Mouse (Mus musculus) neural tube, embryonic 14.5 days (tissue): ENCODE measurements around the gene Txndc2. TPM values are rescaled to one million over a fixed set of nuclear protein-coding genes. Genes with fewer than 3 reads are reported as not detected.

ENCODE experiments used
- ATAC-seq: fragments of 200-750 bp; cut with Nextera tagmentation; 2 replicates; pipeline ENCODE4 v1.8.0; 2017; ENCODE audit warnings: low read depth, mild to moderate bottlenecking, moderate TSS enrichment, moderate library complexity
- H3K27ac ChIP-seq: fragments of 300-500 bp; sonication (generic); 2 replicates; pipeline ENCODE4 v1.5.1; 2014; ENCODE audit warnings: low read depth, mild to moderate bottlenecking, control low read depth, low read length, moderate library complexity, mixed read lengths
- H3K27me3 ChIP-seq: fragments of 300-500 bp; sonication (generic); 2 replicates; pipeline ENCODE4 v1.6.1; 2014; ENCODE audit warnings: low read length; ENCODE audit not compliant: control insufficient read depth, insufficient read depth
- H3K36me3 ChIP-seq: fragments of 300-500 bp; sonication (generic); 2 replicates; pipeline ENCODE4 v1.6.1; 2014; ENCODE audit warnings: low read length, mixed read lengths; ENCODE audit not compliant: control insufficient read depth, insufficient read depth
- H3K4me1 ChIP-seq: fragments of 300-500 bp; sonication (generic); 2 replicates; pipeline ENCODE4 v1.6.1; 2014; ENCODE audit warnings: low read length; ENCODE audit not compliant: control insufficient read depth, insufficient read depth
- H3K4me2 ChIP-seq: fragments of 300-500 bp; sonication (generic); 2 replicates; pipeline ENCODE4 v1.6.1; 2014; ENCODE audit warnings: mild to moderate bottlenecking, low read depth, low read length, control low read depth
- H3K4me3 ChIP-seq: fragments of 300-500 bp; sonication (generic); 2 replicates; pipeline ENCODE4 v1.5.1; 2014; ENCODE audit warnings: low read depth, low read length, control low read depth, mixed read lengths
- H3K9ac ChIP-seq: fragments of 300-500 bp; sonication (generic); replicated peaks from 2 replicates; pipeline ENCODE4 v1.6.1; 2014; ENCODE audit warnings: low read depth, mild to moderate bottlenecking, control low read depth, low read length, mixed read lengths
- H3K9me3 ChIP-seq: fragments of 300-500 bp; sonication (generic); 2 replicates; pipeline ENCODE4 v1.6.1; 2016; ENCODE audit warnings: low read length; ENCODE audit not compliant: control insufficient read depth
- WGBS: fragments of 180-500 bp; shearing (Covaris S2); extraction: QIAGEN DNeasy Blood & Tissue Kit; methylation state at CpG from one replicate; pipeline ENCODE4 v1.1.7; 2014; 5-methylcytosine and 5-hydroxymethylcytosine counted together
- polyA plus RNA-seq: library from polyadenylated mRNA; unstranded; fragments of >200 nt; fragmentation: Nextera tagmentation; extraction: Ambion mirVana; gene quantifications from 2 replicates; pipeline ENCODE4 v1.2.1, GENCODE M21; 2014

The Txndc2 gene
- polyA plus RNA-seq, 1 experiment from 2014 or later = 0.11 TPM

DNA sequence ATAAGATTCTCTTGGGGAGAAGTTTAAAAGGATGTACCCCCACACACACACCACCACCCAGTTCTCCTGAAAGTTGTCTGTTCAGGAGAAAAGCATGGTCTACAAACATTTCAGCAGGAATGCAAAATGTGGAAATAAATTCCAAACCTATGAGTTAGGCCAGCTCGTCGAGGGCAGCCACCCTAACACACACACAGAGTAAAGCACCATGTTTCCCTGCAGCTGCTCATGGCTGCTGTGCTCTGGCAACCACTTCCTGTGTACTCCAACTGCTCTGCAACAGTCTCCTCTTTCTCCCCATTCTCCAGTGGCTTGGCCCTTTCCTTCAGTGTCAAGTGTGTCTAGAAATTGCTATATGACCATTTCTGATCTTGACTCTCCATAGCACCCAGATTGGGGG is 16.4 kb upstream of the Txndc2 start:
- ATAC-seq = no peak

DNA sequence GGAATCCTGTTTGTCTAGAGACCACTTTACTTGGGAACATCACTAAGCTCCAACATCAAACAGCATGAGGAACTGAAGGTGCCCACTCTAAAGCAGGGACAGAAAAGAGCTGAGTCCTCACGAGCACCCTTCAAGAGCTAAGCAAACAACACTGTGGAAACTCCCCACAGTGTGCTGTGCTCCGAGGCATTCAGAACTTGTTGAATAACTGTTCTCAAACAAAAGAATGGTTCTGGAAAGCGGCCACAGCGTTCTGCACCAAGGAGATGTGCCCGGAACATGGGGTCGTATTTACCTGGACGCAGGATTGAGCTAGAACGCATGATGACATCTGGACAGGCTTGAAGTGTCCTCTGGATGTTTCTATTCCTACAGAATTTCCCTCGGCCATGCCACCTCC is 16.0 kb upstream of the Txndc2 start:
- Histone ChIP-seq H3K9me3 (no peaks in the 10 kb centered on the region), H3K4me2 (no peak overlapping the region), H3K4me3 (no peak overlapping the region), H3K9ac (no peak overlapping the region), H3K36me3 (no peaks in the 10 kb centered on the region), H3K4me1 (no peaks in the 10 kb centered on the region), H3K27me3 (no peaks in the 10 kb centered on the region), H3K27ac (no peak overlapping the region)
- WGBS = 92% methylated on average over 9 of the region's 9 CpGs
- ATAC-seq = no peak

More for the DNA sequence above, 16.4 kb upstream of the Txndc2 start:
- Histone ChIP-seq H3K27ac (no peak overlapping the region), H3K36me3 (no peaks in the 10 kb centered on the region), H3K4me1 (no peaks in the 10 kb centered on the region), H3K9me3 (no peaks in the 10 kb centered on the region), H3K4me3 (no peak overlapping the region), H3K27me3 (no peaks in the 10 kb centered on the region), H3K9ac (no peak overlapping the region), H3K4me2 (no peak overlapping the region)
- 91% methylated on average over 2 of the region's 2 CpGs for WGBS

DNA sequence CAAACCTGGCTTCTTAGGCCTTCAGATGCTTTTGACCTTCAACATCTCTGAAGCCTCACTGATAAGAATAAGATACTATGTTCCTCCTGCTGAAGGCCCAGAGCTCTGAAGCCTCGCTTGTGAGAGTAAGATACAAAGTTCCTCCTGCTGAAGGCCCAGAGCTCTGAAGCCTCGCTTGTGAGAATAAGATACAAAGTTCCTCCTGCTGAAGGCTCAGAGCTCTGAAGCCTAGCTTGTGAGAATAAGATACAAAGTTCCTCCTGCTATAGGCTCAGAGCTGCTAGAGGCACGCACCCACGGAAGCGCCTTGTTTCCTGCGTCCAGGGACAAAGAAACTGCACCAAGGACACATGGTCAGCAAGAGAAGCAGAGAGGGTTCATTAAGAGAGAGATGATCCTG is 14.8 kb upstream of the Txndc2 start:
- no peaks in the 10 kb centered on the region for H3K9me3 ChIP-seq
- H3K4me3 ChIP-seq = no peak overlapping the region
- H3K27ac ChIP-seq = no peak overlapping the region
- H3K4me2 ChIP-seq = no peak overlapping the region
- H3K4me1 ChIP-seq = no peaks in the 10 kb centered on the region
- no peak overlapping the region for H3K9ac ChIP-seq
- no peak for ATAC-seq
- WGBS = 95% methylated on average over 6 of the region's 6 CpGs
- H3K27me3 ChIP-seq = no peaks in the 10 kb centered on the region
- no peaks in the 10 kb centered on the region for H3K36me3 ChIP-seq

DNA sequence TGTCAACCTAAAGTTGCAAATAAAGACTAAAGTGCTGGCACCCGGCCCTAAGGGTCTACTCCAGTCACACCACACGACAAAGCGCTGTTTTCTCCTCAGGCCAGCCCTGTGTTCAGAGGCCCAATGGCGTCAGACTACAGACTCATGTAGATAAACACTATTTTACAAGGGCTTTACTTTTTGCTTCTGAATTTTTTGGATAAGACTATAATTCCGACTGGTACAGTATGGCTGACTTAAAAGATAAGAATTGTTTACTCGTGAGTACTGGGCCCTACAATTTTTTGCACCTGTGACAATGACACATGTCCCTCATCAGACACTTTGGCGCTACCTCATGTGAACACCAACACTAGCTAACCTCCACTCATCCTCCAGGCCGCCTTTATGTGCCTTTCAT is 14.1 kb upstream of the Txndc2 start:
- no peak overlapping the region for H3K4me2 ChIP-seq
- H3K4me3 ChIP-seq = no peak overlapping the region
- ATAC-seq = no peak
- WGBS = 92% methylated on average over 8 of the region's 8 CpGs
- no peaks in the 10 kb centered on the region for H3K27me3 ChIP-seq
- H3K9me3 ChIP-seq = no peaks in the 10 kb centered on the region
- no peaks in the 10 kb centered on the region for H3K36me3 ChIP-seq
- no peaks in the 10 kb centered on the region for H3K4me1 ChIP-seq
- H3K27ac ChIP-seq = no peak overlapping the region
- no peak overlapping the region for H3K9ac ChIP-seq

DNA sequence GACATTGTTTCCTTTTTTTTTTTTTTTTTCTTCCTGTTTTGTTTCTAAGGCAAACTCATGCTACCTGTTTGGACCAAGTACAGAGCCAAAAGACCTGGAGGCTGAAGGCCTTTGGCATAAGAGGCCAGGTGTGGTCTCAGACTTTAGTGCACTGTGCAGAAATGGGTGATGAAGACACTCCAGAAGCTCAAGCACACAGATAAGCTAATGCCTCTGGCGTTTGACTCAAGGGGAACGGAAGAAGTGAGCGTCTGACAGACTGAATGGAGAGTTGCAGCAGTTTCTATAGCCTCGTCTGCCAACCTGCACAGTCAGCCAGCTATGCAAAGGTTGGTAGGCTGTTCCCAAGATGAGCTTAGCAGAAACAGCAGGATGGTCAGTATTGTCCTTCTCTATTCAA is 13.6 kb upstream of the Txndc2 start:
- no peak overlapping the region for H3K9ac ChIP-seq
- no peaks in the 10 kb centered on the region for H3K4me1 ChIP-seq
- H3K4me2 ChIP-seq = no peak overlapping the region
- H3K9me3 ChIP-seq = no peaks in the 10 kb centered on the region
- no peak overlapping the region for H3K4me3 ChIP-seq
- no peak overlapping the region for H3K27ac ChIP-seq
- H3K27me3 ChIP-seq = no peaks in the 10 kb centered on the region
- no peak for ATAC-seq
- 89% methylated on average over 4 of the region's 4 CpGs for WGBS
- no peaks in the 10 kb centered on the region for H3K36me3 ChIP-seq

DNA sequence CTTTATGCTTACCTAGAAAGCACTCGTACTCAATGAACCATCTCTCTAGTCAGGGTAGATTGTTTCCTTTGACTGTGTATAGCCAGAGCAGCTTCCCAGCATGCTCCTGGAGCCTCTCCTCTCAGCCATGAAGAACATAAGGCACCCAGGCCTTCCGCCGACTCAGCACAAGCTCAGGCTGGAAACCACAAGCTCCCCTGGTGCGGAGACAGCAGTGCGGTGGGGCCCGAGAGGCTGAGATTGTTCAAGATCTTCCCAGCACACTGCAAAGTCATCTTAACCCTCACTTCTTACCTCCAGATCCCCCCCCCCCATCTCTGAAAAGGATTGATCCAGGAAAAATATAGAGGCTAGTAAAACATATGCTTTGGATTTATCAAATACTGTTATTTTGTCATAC is 8.6 kb upstream of the Txndc2 start:
- H3K36me3 ChIP-seq = no peaks in the 10 kb centered on the region
- H3K4me1 ChIP-seq = no peaks in the 10 kb centered on the region
- no peak overlapping the region for H3K4me3 ChIP-seq
- H3K27ac ChIP-seq = no peak overlapping the region
- H3K9ac ChIP-seq = no peak overlapping the region
- no peaks in the 10 kb centered on the region for H3K27me3 ChIP-seq
- no peak for ATAC-seq
- H3K4me2 ChIP-seq = no peak overlapping the region
- H3K9me3 ChIP-seq = no peaks in the 10 kb centered on the region
- 86% methylated on average over 6 of the region's 6 CpGs for WGBS

DNA sequence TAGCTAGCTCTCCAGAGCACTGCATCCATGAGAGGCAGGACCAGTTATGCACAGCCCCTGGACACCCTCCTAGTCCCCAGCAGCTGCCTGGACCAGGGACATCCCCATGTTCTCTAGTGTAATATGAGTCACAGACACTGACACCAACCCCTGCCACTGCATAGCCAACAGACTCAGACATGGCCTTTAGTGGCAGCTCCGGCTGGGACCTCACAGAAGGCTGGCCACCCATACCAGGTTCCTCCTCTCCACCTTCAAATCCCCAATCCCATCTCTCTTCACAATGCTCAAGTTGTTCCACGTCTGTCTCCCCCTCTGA is 7.2 kb upstream of the Txndc2 start:
- Histone ChIP-seq H3K9ac (no peak overlapping the region), H3K4me1 (no peaks in the 10 kb centered on the region), H3K27me3 (no peaks in the 10 kb centered on the region), H3K4me3 (no peak overlapping the region), H3K36me3 (no peaks in the 10 kb centered on the region), H3K9me3 (no peaks in the 10 kb centered on the region), H3K4me2 (no peak overlapping the region), H3K27ac (no peak overlapping the region)
- 93% methylated on average over 2 of the region's 2 CpGs for WGBS
- ATAC-seq = no peak

DNA sequence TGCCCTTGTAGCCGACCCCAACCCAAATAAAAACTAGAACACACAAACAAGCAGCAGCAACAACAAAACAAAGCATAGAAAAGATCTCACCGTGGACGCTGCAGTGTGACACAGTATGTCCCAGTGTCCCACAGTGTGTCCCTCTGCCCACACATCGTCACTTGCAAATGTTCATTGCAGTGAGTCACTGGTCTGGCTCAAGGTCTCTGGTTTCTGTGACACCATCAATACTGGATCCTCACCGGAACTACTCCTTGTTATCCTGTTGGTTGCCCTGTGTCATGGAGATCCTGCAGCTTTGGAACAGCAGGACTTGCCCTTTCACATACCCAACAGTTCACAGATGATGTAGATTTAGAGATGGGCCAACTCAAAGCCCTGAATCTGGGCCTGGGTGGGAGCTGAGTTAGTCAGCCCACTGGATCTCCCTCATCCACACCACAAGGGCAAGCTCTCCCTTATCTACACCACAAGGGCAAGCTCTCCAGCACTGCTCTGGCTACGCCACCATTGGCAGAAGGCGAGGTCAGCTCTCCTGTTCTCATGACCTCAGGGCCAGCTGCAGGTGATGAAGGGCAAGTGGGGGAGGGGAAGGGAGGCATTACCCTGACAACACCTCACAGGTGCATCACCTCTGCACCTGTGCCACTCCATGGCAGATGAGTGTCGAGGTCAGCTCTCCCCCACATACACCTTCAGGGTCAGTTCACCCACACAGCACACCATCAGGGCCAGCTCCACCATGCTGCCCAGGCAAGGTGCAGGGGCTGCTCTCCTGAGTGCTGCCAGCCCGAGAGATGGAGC is 6.6 kb upstream of the Txndc2 start:
- 92% methylated on average over 9 of the region's 9 CpGs for WGBS
- no peak overlapping the region for H3K4me2 ChIP-seq
- no peak for ATAC-seq

DNA sequence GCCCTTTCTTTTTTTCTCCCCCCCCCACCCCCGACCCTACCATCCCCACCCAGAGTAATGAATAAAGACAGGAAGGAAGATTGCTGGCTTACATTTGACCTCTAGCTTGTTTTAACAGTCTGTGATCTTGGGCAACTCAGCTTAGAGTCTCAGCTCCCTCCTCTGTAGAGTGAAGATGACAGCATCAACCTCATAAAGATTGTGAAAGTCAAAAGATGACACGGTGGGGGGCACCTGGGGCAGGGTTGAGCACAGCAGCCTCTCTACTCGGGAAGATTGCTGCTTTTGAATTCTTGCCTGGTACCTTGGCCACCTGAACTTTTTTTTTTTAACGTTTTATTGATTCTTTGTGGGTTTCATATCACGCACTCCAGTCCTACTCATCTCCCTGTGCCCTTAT is 6.0 kb upstream of the Txndc2 start:
- Histone ChIP-seq H3K27ac (no peak overlapping the region), H3K4me2 (no peak overlapping the region), H3K4me1 (peaks cover 5% of the 10 kb centered on the region; the same call in 1 of the 2 replicates), H3K4me3 (no peak overlapping the region), H3K9me3 (no peaks in the 10 kb centered on the region), H3K36me3 (no peaks in the 10 kb centered on the region), H3K9ac (no peak overlapping the region), H3K27me3 (no peaks in the 10 kb centered on the region)
- ATAC-seq = no peak
- WGBS = 65% methylated on average over 5 of the region's 5 CpGs

More for the DNA sequence above, 6.6 kb upstream of the Txndc2 start:
- Histone ChIP-seq H3K36me3 (no peaks in the 10 kb centered on the region), H3K9me3 (no peaks in the 10 kb centered on the region), H3K4me3 (no peak overlapping the region), H3K27me3 (no peaks in the 10 kb centered on the region), H3K27ac (no peak overlapping the region), H3K4me1 (no peaks in the 10 kb centered on the region), H3K9ac (no peak overlapping the region)
